Mouse (Mus musculus) liver, embryonic 12.5 days (tissue): Measurements from ENCODE around the gene Ttc39b. TPM values are rescaled to one million over a fixed set of nuclear protein-coding genes. Genes with fewer than 3 reads are reported as not detected.

Experiments
- ATAC-seq: fragments of 200-750 bp; cut with Nextera tagmentation; 2 replicates; pipeline ENCODE4 v1.8.0; 2017; ENCODE audit warnings: moderate number of reproducible peaks, mild to moderate bottlenecking, moderate library complexity
- H3K27ac ChIP-seq: fragments of 300-500 bp; sonication (generic); 2 replicates; pipeline ENCODE4 v1.5.1; 2016; ENCODE audit warnings: mild to moderate bottlenecking
- H3K27me3 ChIP-seq: fragments of 300-500 bp; sonication (generic); replicated peaks from 2 replicates; pipeline ENCODE4 v1.6.1; 2016; ENCODE audit warnings: mild to moderate bottlenecking, moderate library complexity
- H3K36me3 ChIP-seq: fragments of 300-500 bp; sonication (generic); 2 replicates; pipeline ENCODE4 v1.6.1; 2016; ENCODE audit warnings: mild to moderate bottlenecking, moderate library complexity
- H3K4me1 ChIP-seq: fragments of 300-500 bp; sonication (generic); 2 replicates; pipeline ENCODE4 v1.6.1; 2016
- H3K4me2 ChIP-seq: fragments of 300-500 bp; sonication (generic); 2 replicates; pipeline ENCODE4 v1.6.1; 2016; ENCODE audit warnings: mild to moderate bottlenecking, moderate library complexity
- H3K4me3 ChIP-seq: fragments of 300-500 bp; sonication (generic); 2 replicates; pipeline ENCODE4 v1.5.1; 2016; ENCODE audit warnings: mild to moderate bottlenecking, moderate library complexity
- H3K9ac ChIP-seq: fragments of 300-500 bp; sonication (generic); 2 replicates; pipeline ENCODE4 v1.6.1; 2016; ENCODE audit warnings: mild to moderate bottlenecking, moderate library complexity
- H3K9me3 ChIP-seq: fragments of 300-500 bp; sonication (generic); replicated peaks from 2 replicates; pipeline ENCODE4 v1.6.1; 2016; ENCODE audit warnings: mild to moderate bottlenecking, moderate library complexity
- WGBS: fragments of 180-500 bp; shearing (Covaris S2); methylation state at CpG from one replicate; pipeline ENCODE4 v1.1.7; 2016; ENCODE audit not compliant: insufficient replicate concordance; 5-methylcytosine and 5-hydroxymethylcytosine counted together
- polyA plus RNA-seq: library from polyadenylated mRNA; unstranded; fragments of >200 nt; fragmentation: Nextera tagmentation; extraction: Ambion mirVana; gene quantifications from 2 replicates; pipeline ENCODE4 v1.2.1, GENCODE M21; 2016

Ttc39b gene
- polyA plus RNA-seq, 1 experiment from 2014 or later, result 4.3 TPM

DNA sequence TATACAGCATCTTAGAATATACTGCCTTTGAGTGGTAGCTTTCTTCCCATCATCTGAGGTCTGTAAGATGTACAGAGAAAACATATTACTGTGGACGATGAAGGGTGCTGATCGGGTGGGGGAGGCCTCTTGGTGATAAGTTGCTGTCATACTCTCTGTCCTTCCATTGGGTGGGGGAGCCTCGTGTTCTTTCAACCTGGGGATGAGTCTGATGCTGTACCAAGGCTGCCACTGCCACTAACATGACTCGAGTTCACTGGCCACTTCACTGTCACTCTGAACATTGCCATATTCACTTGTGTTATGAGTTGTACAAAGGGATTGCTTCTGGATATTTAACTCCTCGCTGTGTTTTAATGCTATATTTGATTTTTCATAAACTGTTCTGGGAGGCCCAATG lies 106.9 kb downstream of the Ttc39b start:
- Histone ChIP-seq H3K9ac (no peak overlapping the region), H3K4me1 (no peaks in the 10 kb centered on the region), H3K4me3 (no peak overlapping the region), H3K9me3 (no peaks in the 10 kb centered on the region), H3K27me3 (no peaks in the 10 kb centered on the region; the same call in 1 of the 2 replicates), H3K27ac (no peak overlapping the region), H3K4me2 (no peak overlapping the region), H3K36me3 (no peaks in the 10 kb centered on the region)
- ATAC-seq, result no peak
- WGBS, result 66% methylated on average over 5 of the region's 5 CpGs

DNA sequence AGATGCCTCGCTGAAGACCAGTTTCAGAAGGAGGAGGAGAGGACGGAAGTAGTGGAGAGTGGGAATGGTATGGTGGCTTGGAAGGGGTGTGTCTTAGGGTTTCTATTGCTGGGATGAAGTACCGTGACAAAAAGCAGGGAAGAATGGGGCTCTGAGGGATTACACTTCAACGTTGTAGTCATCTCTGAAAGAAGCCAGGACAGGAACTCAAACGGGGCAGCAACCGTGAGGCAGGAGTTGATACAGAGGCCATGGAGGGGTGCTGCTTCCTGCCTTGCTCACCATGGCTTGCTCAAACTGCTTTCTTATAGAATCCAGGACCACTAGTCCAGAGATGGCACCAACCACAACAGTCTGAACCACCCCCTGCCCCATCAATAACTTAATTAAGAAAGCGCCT lies 107.7 kb downstream of the Ttc39b start:
- Histone ChIP-seq H3K4me1 (no peaks in the 10 kb centered on the region), H3K9ac (no peak overlapping the region), H3K36me3 (no peaks in the 10 kb centered on the region), H3K9me3 (no peaks in the 10 kb centered on the region), H3K27me3 (no peaks in the 10 kb centered on the region; the same call in 1 of the 2 replicates), H3K4me3 (no peak overlapping the region), H3K4me2 (no peak overlapping the region), H3K27ac (no peak overlapping the region)
- WGBS, result 65% methylated on average over 7 of the region's 7 CpGs
- ATAC-seq, result no peak

DNA sequence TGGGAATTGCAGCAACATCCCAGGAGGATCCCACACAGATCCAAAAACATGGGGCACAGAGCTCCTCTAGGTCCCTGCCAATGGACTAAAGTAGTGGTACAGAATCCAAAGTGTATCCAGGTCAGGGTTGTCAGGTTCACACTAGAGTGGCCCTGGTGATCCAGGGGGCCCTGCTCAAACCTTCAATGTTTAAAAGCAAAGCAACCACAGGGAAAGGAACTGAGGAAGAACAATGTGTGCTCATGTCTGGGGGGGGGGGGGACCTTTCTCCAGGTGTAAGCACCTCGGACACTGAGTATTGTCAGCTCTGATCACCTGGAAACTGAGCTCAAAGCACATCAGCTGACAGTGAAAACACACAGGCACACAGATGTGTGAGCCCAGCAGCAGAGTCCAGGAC lies 108.3 kb downstream of the Ttc39b start:
- Histone ChIP-seq H3K36me3 (no peaks in the 10 kb centered on the region), H3K27ac (no peak overlapping the region), H3K4me3 (no peak overlapping the region), H3K4me2 (no peak overlapping the region), H3K9ac (no peak overlapping the region), H3K27me3 (no peaks in the 10 kb centered on the region; the same call in 1 of the 2 replicates), H3K9me3 (no peaks in the 10 kb centered on the region), H3K4me1 (no peaks in the 10 kb centered on the region)
- 71% methylated on average over 1 of the region's 1 CpGs for WGBS
- no peak for ATAC-seq

DNA sequence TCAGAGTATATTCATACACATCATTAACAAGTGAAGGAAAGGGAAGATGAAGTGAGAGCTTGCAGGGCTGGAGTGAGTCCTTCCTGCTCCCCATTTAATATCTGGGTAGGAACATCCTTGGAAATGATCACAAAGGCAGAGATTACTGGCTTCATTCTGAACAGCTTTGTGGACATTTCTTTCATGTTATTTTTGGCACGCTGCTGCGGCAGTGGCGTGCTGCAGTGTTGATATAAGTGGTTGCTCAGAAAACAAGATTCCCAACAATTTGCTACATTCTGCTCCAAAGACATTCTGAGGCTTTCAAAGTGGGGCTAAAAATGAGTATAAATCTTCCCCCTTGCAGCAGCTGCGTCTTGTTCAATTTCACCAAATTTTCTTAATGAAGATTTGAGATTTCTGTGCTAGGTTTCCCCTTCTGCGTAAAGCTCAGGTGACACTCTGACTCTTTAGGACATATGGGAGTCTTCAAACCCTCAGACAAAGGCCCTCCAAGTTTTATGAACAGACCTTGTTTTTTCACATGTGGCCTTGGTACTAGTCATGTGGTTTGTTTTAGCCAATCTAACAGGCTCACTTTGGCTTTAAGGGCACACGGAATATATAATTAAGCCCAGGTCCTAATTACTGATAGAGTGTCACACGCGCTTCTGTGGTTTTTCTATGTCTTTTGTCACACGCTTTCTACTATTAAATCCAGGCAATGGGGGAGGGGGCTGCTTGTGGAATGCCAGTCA lies 109.1 kb downstream of the Ttc39b start:
- H3K36me3 ChIP-seq, result no peaks in the 10 kb centered on the region
- H3K27me3 ChIP-seq, result no peaks in the 10 kb centered on the region; the same call in 1 of the 2 replicates
- H3K4me3 ChIP-seq, result no peak overlapping the region
- ATAC-seq, result no peak
- 77% methylated on average over 9 of the region's 9 CpGs for WGBS
- no peak overlapping the region for H3K9ac ChIP-seq
- no peaks in the 10 kb centered on the region for H3K4me1 ChIP-seq
- no peaks in the 10 kb centered on the region for H3K9me3 ChIP-seq
- no peak overlapping the region for H3K4me2 ChIP-seq
- no peak overlapping the region for H3K27ac ChIP-seq

DNA sequence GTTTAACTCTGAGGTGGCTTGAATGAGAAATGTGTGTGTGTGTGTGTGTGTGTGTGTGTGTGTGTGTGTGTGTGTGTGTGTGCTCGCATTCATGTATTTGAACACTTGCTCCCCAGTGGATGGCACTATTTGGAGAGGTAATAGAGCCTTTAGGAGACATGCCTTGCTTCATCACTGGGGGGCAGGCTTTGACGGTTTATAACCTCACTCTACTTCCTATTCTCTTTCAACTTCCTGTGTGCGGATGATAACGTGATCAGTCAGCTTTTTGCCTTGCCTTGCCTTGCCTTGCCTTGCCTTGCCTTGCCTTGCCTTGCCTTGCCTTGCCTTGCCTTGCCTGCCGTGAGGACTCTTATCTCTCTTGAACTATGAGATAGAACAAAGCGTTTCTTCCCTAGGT lies 110.3 kb downstream of the Ttc39b start:
- H3K4me1 ChIP-seq, result no peaks in the 10 kb centered on the region
- no peaks in the 10 kb centered on the region; the same call in 1 of the 2 replicates for H3K27me3 ChIP-seq
- H3K4me2 ChIP-seq, result no peak overlapping the region
- 44% methylated on average over 6 of the region's 6 CpGs for WGBS
- H3K9me3 ChIP-seq, result no peaks in the 10 kb centered on the region
- no peak overlapping the region for H3K9ac ChIP-seq
- ATAC-seq, result no peak
- H3K4me3 ChIP-seq, result no peak overlapping the region
- H3K36me3 ChIP-seq, result no peaks in the 10 kb centered on the region
- no peak overlapping the region for H3K27ac ChIP-seq

DNA sequence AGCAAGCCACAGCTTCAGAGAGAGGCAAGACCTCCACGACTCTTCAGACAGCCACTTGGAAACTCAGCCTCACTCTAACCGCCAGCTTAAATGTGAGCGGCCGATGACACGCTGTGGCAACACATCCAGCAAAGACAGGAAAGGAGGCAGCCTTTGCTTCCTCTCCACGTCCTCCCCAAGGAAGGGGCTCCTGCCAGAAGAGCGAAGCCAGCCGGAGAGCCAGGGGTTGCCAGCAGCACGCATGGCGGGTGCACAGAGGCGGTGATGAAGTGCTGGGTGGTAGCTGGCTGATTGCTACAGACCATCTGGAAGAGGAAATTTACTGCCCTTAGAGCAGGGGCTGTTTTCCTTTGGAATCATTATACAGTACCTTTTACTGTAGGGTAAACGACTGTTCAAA lies 112.3 kb downstream of the Ttc39b start:
- Histone ChIP-seq H3K4me3 (no peak overlapping the region), H3K9ac (no peak overlapping the region), H3K27ac (no peak overlapping the region), H3K4me1 (no peaks in the 10 kb centered on the region), H3K9me3 (no peaks in the 10 kb centered on the region), H3K27me3 (no peaks in the 10 kb centered on the region; the same call in 1 of the 2 replicates), H3K4me2 (no peak overlapping the region), H3K36me3 (no peaks in the 10 kb centered on the region)
- ATAC-seq, result no peak
- 32% methylated on average over 12 of the region's 12 CpGs for WGBS

DNA sequence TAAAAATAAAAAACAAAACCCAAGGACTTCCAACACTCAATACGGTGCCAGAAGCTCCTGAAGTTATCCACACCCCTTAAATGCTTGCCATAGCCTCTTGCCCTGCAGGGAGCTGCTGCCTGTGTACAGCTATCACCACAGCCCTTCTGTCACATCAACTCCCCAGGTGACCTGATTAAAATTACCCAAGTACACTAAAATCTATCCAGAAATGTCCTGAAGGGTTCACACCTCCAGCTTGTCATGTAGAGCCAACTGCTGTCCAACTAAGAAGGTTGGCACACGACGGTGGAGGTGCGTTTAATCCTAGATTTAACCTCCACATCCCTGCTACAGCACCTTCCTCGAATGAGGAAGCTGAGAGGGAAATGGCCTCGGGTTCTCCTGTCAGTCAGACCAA lies 113.6 kb downstream of the Ttc39b start:
- H3K4me3 ChIP-seq, result no peak overlapping the region
- no peaks in the 10 kb centered on the region for H3K4me1 ChIP-seq
- no peaks in the 10 kb centered on the region for H3K36me3 ChIP-seq
- H3K27me3 ChIP-seq, result no peaks in the 10 kb centered on the region
- H3K9ac ChIP-seq, result no peak overlapping the region
- no peak overlapping the region for H3K4me2 ChIP-seq
- ATAC-seq, result no peak
- 64% methylated on average over 6 of the region's 6 CpGs for WGBS
- H3K9me3 ChIP-seq, result no peaks in the 10 kb centered on the region
- no peak overlapping the region for H3K27ac ChIP-seq

DNA sequence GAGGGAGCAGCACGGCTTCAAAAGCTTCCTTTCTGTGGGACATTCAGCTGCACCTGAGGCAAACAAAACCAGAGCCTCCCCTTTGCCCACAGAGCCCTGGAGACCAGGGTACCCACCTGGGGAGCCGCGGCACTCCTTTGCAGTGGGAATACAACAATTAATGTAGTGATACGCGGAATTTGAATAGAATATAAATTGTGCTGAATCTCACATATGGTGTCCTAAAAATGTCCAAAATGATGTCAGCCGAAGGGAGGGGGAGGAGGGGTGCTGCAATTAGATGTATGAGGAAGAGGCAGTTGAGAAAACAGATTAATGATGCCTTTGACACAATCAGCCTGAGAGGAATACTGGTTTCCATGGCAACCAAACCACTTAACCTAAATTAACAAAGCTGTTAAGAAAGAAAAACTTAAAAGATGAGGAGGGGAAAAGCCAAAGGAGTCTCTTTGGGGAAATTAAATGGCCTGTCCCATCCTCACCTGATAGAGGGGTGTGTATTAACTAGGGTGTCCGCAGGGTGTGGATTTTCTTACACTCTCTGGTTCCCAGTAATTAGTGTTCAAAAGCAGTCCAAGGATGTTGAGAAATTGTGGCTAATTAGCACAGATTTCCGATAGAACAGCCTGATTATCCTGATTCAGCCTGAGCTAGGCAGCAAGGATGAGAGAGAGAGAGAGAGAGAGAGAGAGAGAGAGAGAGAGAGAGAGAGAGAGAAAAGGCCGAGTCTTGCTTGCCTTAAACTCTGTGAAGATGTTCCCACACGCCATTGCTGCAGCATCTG lies 117.1 kb downstream of the Ttc39b start:
- 67% methylated on average over 10 of the region's 10 CpGs for WGBS
- H3K4me3 ChIP-seq, result no peak overlapping the region

DNA sequence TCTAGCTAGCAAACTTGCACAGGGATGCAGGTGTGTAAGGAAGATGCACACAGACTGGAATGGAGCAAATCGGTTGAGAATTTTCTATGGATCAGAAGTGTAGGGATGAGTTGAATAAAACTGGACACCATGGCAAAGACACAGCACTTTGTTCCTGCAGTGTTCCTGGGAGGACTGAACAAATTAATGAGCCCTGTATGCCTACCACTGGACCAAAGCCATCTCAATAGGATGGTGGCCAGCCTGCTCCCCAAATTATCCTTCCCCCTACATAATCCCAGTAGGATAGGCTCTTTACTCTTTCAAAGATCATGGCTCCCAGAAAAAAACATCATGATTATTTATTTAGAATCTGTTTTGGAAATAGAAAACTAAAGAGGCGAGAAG lies 117.6 kb downstream of the Ttc39b start:
- H3K36me3 ChIP-seq, result no peaks in the 10 kb centered on the region
- H3K4me3 ChIP-seq, result no peak overlapping the region
- H3K4me1 ChIP-seq, result no peaks in the 10 kb centered on the region
- no peak overlapping the region for H3K9ac ChIP-seq
- no peak overlapping the region for H3K4me2 ChIP-seq
- H3K9me3 ChIP-seq, result no peaks in the 10 kb centered on the region
- WGBS, result 70% methylated on average over 2 of the region's 2 CpGs
- no peak for ATAC-seq
- H3K27me3 ChIP-seq, result no peaks in the 10 kb centered on the region
- no peak overlapping the region for H3K27ac ChIP-seq

More for the DNA sequence above, 117.1 kb downstream of the Ttc39b start:
- no peak for ATAC-seq
- no peaks in the 10 kb centered on the region for H3K4me1 ChIP-seq
- no peak overlapping the region for H3K27ac ChIP-seq
- H3K36me3 ChIP-seq, result no peaks in the 10 kb centered on the region
- no peak overlapping the region for H3K4me2 ChIP-seq
- no peak overlapping the region for H3K9ac ChIP-seq
- no peaks in the 10 kb centered on the region for H3K27me3 ChIP-seq
- no peaks in the 10 kb centered on the region for H3K9me3 ChIP-seq

DNA sequence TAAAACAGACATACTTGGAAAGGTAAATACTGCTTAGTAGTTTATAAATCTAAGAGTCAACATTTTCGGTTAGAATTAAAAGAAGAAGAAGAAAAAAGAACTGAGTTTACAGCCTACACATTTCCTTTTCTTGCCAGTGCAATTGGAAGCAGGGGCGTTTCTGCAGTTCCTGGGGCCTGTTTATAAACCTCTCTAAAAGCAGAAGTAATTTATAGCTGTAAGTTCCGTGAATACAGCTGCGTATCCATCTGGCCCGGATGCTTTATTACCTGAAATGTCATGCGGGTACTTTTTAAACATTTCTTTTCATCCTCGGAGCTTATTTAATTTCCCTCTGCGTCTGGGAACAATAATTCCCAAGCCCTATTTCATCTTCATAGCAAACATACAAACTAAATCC lies 124.7 kb downstream of the Ttc39b start:
- no peaks in the 10 kb centered on the region for H3K9me3 ChIP-seq
- H3K4me2 ChIP-seq, result no peak overlapping the region
- no peaks in the 10 kb centered on the region for H3K36me3 ChIP-seq
- H3K4me1 ChIP-seq, result no peaks in the 10 kb centered on the region
- no peak overlapping the region for H3K4me3 ChIP-seq
- H3K27ac ChIP-seq, result no peak overlapping the region
- no peak overlapping the region for H3K9ac ChIP-seq
- ATAC-seq, result no peak
- 47% methylated on average over 8 of the region's 8 CpGs for WGBS
- H3K27me3 ChIP-seq, result no peaks in the 10 kb centered on the region

DNA sequence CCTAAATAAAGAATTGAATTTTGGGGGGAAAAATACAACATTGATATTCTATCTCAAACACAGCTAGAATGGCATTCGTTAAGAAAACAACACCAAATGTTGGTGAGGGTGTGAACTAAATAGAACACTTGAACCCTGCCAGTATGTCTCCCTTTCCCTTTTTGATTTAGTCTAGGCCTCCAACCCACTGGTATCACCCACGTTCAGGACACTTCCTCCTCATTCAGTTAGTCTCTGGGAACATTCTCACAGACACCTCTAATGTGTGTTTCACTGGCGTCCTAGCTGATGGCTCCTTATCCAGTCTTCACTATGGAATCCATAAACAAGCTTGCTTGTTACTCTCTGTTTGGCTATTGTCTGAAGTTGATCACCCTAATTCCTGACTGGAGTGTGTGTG lies 125.9 kb downstream of the Ttc39b start:
- no peaks in the 10 kb centered on the region for H3K9me3 ChIP-seq
- no peaks in the 10 kb centered on the region for H3K27me3 ChIP-seq
- H3K4me1 ChIP-seq, result no peaks in the 10 kb centered on the region
- WGBS, result 43% methylated on average over 3 of the region's 3 CpGs
- no peak overlapping the region for H3K4me2 ChIP-seq
- no peak overlapping the region for H3K4me3 ChIP-seq
- no peak for ATAC-seq
- no peak overlapping the region for H3K27ac ChIP-seq
- no peak overlapping the region for H3K9ac ChIP-seq
- no peaks in the 10 kb centered on the region for H3K36me3 ChIP-seq

DNA sequence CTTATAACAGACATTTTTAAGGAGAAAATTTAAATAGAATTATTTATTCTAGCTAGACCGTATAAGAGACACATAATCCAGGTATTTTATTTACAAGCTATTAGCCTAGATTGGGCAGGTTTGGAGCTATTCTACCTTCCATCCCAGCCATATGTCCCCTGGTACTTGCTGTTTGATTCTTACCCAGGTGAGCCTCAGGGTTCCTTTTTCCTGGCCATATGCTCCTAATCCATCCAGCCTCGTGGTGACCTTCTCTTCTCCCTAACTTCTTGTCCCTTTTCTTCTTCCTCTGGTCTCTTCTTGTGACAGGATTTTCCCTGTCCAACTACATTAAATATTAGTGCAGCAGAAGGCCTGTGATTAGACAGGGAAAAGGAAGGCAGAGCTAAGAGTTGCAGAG lies 134.3 kb downstream of the Ttc39b start:
- no peaks in the 10 kb centered on the region for H3K9me3 ChIP-seq
- 56% methylated on average over 2 of the region's 2 CpGs for WGBS

More for the DNA sequence above, 134.3 kb downstream of the Ttc39b start:
- no peaks in the 10 kb centered on the region for H3K36me3 ChIP-seq
- no peak for ATAC-seq
- no peak overlapping the region for H3K4me3 ChIP-seq
- no peaks in the 10 kb centered on the region for H3K27me3 ChIP-seq
- H3K4me1 ChIP-seq, result no peaks in the 10 kb centered on the region
- H3K9ac ChIP-seq, result no peak overlapping the region
- no peak overlapping the region for H3K4me2 ChIP-seq
- no peak overlapping the region for H3K27ac ChIP-seq
